Mouse (Mus musculus) G1E (cell line): ENCODE results near the gene Atxn7l2.

Experiments used
- CTCF ChIP-seq: IDR thresholded peaks from 2 replicates; pipeline ENCODE4 v1.5.1; 2012; ENCODE audit warnings: low read depth, low read length, inconsistent platforms, mixed read lengths
- GATA1 ChIP-seq: IDR thresholded peaks from 2 replicates; pipeline ENCODE4 v1.6.1; 2012; ENCODE audit warnings: borderline replicate concordance, low read length, inconsistent platforms, mixed read lengths
- GATA2 ChIP-seq: IDR thresholded peaks from 2 replicates; pipeline ENCODE4 v1.6.1; 2012; ENCODE audit warnings: low read depth, low read length, inconsistent platforms, borderline replicate concordance
- POLR2AphosphoS5 ChIP-seq: IDR thresholded peaks from 2 replicates; pipeline ENCODE4 v1.6.1; 2012; ENCODE audit warnings: low read depth, low read length, inconsistent platforms; ENCODE audit not compliant: insufficient replicate concordance
- TAL1 ChIP-seq: conservative IDR thresholded peaks from 2 replicates; pipeline ENCODE4 v1.6.1; 2012; ENCODE audit warnings: low read depth, low read length, inconsistent platforms, mixed read lengths

DNA sequence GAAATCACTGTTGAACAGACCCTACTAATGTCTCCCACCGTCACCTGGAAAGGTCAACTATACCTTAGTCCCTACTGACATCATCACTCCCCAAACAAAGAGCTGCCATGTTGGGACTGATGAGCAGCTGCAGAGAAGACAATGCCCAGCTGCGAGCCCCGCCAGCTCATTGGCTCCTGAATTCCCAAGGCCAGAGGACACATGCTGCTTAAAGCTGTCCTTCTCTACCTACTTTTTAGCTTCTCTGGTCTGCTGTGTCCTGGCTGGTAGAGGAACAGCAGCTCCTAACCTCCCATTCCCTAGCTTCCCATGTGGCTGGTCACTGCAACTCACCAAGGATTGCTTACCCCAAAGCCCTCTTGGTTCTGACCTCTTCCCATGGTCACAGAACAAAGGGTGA is 58.4 kb downstream of the Atxn7l2 start:
- TF ChIP-seq CTCF (no peak), POLR2AphosphoS5 (no peak), GATA1 (no peak), TAL1 (no peak), GATA2 (no peak)
